Mouse (Mus musculus) adrenal gland, adult 18-20 months (tissue): ENCODE measurements around the gene Adamtsl1. TPM values are rescaled to one million over a fixed set of nuclear protein-coding genes. Genes with fewer than 3 reads are reported as not detected.

Experiments used
- DNase-seq, 2 experiments: peaks; one replicate each; pipeline ENCODE4 v3.0.0; 2021 to 2022; ENCODE audit warnings: low spot score in 2 of 2
- total RNA-seq, 2 experiments: library from RNA; stranded (reverse); gene quantifications; 1 replicate in 1 of 2; 2 replicates in 1 of 2; pipeline ENCODE4 v1.2.3; 2021

Gene Adamtsl1
- total RNA-seq, 2 experiments from 2014 or later, result 10.2 to 15.8 TPM

- DNase-seq, result no peak
Observed at GRCm38 (mm10) chr4:86045448-86045847, 531.5 kb downstream of the Adamtsl1 start.

- DNase-seq, result no peak
Observed at GRCm38 (mm10) chr4:86045876-86046275, 531.9 kb downstream of the Adamtsl1 start.

GRCm38 (mm10) chr4:86046881-86047280 lies 532.9 kb downstream of the Adamtsl1 start:
- DNase-seq, result no peak

GRCm38 (mm10) chr4:86053487-86054237 lies 539.7 kb downstream of the Adamtsl1 start:
- peak; percentile 25 to 33 for DNase-seq

GRCm38 (mm10) chr4:86060614-86061013 lies 546.6 kb downstream of the Adamtsl1 start:
- no peak for DNase-seq

GRCm38 (mm10) chr4:86068376-86068775 lies 554.4 kb downstream of the Adamtsl1 start:
- no peak for DNase-seq

GRCm38 (mm10) chr4:86068875-86069718 lies 555.1 kb downstream of the Adamtsl1 start:
- DNase-seq, result no peak

- no peak for DNase-seq
Observed at GRCm38 (mm10) chr4:86074871-86075270, 560.9 kb downstream of the Adamtsl1 start.

GRCm38 (mm10) chr4:86077355-86077754 lies 563.4 kb downstream of the Adamtsl1 start:
- no peak for DNase-seq

- no peak for DNase-seq
Observed at GRCm38 (mm10) chr4:86077854-86078253, 563.9 kb downstream of the Adamtsl1 start.

- no peak for DNase-seq
Observed at GRCm38 (mm10) chr4:86087508-86087907, 573.5 kb downstream of the Adamtsl1 start.

- DNase-seq, result no peak
Observed at GRCm38 (mm10) chr4:86103207-86103606, 589.2 kb downstream of the Adamtsl1 start.

GRCm38 (mm10) chr4:86108325-86108724 lies 594.4 kb downstream of the Adamtsl1 start:
- no peak for DNase-seq

GRCm38 (mm10) chr4:86119067-86119466 lies 605.1 kb downstream of the Adamtsl1 start:
- DNase-seq, result no peak

- DNase-seq, result no peak
Observed at GRCm38 (mm10) chr4:86122431-86122830, 608.5 kb downstream of the Adamtsl1 start.

- DNase-seq, result peak; percentile 31 to 53
Observed at GRCm38 (mm10) chr4:86124374-86124773, 610.4 kb downstream of the Adamtsl1 start.

GRCm38 (mm10) chr4:86126636-86127035 lies 612.7 kb downstream of the Adamtsl1 start:
- no peak for DNase-seq

- DNase-seq, result no peak
Observed at GRCm38 (mm10) chr4:86158551-86158950, 644.6 kb downstream of the Adamtsl1 start.

GRCm38 (mm10) chr4:86159362-86159761 lies 645.4 kb downstream of the Adamtsl1 start:
- no peak for DNase-seq

- no peak for DNase-seq
Observed at GRCm38 (mm10) chr4:86170763-86171162, 656.8 kb downstream of the Adamtsl1 start.

- no peak for DNase-seq
Observed at GRCm38 (mm10) chr4:86171461-86171860, 657.5 kb downstream of the Adamtsl1 start.

- no peak for DNase-seq
Observed at GRCm38 (mm10) chr4:86177471-86177870, 663.5 kb downstream of the Adamtsl1 start.
